Mouse (Mus musculus) right cerebral cortex, postnatal 14 days (tissue): ENCODE measurements at regions not wholly inside any gene's neighbourhood (a gene's known extent, or its start where the extent isn't known, plus 50 kb on each side); places are given as distances from the start of the nearest gene placed in this dataset.

Experiments used
- DNase-seq: peaks from one replicate; pipeline ENCODE4 v3.0.0; 2022

DNA sequence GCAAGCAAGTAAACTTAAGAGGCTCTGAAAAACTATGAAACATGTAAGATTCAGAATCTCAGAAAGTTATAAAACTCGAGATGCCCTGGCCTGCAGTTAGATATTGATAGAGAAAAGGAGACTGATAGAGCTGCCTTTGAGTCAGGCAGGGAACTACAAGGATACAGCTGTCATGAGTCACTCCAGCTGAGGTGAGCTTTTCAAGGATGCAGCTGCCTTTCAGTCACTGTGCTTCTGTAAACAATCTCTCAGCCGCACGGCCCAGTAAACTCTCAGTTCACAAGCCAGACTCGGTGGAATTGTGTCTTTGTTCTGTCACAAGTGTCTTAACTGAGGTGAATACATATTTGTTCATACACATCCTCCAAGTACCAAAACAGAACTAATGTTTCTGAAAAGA, 334.9 kb upstream of the Rsrc1 start:
- DNase-seq = no peak

DNA sequence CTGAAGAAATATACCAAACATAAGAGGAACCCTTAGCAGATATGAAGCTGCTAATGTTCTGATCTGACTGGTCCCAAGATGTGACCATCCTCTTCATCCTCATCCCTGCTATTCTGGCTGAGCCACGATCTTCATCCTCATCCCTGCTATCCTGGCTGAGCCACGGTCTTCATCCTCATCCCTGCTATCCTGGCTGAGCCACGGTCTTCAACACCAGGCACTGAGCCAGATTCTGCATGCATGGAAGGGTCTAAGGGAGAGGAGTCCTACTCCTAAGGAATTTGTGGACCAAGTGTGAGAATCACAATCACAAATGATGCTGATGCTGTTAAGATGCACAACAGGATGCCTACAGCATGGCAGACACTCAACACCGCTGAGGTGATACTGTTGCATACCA, 331.9 kb upstream of the Rsrc1 start:
- DNase-seq = no peak

DNA sequence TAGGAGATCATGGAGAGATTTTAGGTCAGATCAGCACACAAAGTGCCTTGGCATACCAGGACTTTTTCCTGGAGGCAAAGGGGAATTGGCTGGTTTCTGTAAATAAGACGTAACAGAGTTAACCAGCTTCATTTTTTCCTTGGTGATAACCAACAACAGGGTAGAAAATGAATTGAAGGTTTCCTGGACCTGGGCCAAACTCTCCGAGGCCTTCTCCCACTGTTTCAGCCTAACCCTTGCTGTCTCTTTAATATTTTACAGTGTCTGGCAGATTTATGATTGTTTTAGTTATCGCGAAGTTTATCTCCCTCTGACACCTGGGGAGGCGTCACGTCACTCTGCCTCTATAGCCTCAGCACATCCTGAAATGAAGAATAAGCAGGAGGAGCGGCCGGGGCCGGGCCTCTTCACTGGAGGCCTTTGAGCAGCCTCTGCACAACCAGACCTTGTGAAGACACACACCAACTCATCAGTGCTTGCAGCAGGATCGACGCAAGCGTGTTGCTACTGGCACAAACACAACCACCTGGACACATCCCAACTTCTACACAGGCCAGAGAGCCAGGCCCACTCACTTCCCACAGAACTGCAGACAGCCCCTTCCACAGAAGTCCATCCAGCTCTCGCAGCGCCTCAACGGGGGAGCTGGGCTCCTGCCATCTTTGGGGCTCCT, 331.0 kb upstream of the Rsrc1 start:
- peak; percentile 10 for DNase-seq

DNA sequence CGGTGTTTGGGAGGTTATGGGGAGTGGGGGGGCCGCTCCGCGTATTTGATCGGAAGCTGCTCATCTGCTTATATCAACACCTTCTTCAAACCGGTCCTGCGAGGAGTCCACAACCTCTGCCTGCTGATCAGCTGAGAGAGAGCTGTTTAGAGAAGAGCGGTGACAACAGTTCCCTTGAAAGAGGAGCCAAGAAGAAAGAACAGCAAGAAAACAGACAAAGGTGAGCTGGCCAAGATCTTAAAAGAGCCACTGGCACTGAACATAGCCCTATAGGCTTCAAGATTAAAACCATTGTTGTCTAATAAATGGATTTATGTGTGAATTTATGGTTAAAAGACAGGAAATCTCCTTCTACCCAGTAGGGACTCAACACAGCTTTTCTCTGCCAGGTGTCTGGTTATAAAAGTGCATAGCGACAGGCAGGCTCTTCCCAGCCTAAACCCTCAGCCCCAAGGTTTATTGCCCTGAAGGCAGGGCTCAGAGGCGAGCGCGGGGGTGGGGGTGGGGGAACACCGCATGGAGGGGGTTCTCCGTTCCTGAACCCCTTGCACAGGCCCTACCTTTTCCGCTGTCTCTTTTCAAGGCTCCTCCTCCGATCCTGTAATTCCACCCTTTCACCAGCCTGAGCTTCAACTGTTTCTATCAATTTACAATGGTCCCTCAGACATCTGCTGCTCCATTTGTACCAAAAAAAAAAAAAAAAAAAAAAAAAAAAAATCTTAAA, 330.3 kb upstream of the Rsrc1 start:
- no peak for DNase-seq

DNA sequence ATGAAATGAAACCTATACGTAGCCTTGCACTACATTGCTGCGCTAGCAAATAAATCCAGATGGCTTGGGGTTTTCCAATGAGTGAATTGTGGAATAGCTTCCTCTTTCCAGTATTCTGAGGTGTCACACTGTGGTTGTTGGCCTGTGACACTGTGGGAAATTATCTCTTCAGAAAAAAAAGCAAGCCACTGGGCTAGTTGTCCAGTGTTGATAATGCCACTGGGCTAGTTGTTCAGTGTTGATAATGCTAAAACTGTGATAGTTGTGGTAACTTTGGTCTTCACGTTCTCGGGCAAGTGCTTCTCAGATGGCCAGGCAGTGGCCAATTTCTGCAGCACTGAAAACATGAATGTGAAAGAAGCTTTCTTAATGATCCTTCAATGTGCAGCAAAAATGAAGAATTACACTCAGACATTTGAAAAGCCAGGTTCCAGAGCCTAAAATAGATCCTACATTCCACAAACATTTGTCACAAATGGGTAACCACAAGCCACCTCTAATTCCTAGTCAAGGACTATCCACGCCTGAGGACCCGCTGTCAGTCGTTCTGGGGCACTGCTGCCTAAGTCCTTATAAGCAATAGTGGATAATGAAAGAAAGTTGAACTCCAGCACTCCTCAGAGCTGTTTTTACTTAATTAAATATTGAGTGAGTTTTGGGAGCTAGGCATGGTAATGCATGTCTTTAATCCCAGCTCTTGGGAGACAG, 328.9 kb upstream of the Rsrc1 start:
- DNase-seq = no peak

DNA sequence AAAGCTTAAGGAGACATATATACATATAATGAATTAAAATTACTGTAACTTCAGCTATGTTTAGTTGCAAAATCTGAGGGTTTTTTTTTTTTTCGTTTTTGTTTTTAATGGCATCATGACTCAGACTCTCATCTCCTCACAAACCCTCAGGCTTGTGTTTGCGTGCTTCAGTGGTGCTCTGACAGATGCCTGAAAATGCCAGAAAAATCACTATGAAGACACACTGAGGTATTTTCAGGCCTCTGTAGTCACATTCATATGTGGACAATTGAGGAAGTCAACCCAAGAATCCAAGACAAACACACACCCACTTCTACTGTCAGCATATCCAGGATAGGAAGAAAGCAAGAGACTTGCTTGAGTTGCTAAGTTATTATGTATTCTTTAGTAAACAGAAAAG, 327.2 kb upstream of the Rsrc1 start:
- DNase-seq = no peak

DNA sequence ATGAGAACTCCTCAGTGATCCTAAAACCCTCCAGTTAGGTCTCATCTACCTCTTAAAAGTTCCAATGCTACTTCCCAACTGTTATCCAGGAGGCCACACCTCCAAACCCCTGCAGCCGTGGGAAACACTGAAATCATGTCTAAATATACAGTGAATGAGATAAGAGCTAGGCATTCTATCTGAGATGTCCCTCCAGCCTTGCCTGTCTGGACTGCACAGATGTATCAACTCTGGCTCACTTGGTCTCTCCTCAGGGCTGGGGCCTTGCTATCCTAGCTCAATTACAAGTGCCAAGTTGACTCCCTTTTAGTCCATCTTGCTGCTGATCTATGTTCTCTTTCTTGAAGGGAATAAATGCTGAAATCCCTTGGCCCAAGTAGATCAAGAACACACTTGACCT, 326.3 kb upstream of the Rsrc1 start:
- no peak for DNase-seq

DNA sequence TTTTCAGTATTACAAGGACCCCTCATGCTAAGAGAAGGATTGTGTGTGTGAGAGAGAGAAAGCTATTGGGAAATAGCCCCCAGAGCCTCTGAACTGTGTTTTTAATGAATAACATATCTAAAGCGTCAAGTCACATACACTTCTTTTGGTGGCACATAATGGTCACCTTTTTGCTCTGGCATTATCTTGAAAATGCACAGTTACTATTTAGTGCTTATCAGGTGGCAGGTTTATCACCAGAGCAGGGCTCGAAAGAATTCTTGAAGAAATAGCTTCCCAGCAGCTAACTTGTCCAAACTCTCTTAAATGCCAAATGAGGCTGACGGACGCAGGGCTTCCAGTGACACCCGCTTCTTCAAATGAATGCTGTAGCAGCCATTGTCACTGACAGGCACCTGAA, 324.7 kb upstream of the Rsrc1 start:
- no peak for DNase-seq

DNA sequence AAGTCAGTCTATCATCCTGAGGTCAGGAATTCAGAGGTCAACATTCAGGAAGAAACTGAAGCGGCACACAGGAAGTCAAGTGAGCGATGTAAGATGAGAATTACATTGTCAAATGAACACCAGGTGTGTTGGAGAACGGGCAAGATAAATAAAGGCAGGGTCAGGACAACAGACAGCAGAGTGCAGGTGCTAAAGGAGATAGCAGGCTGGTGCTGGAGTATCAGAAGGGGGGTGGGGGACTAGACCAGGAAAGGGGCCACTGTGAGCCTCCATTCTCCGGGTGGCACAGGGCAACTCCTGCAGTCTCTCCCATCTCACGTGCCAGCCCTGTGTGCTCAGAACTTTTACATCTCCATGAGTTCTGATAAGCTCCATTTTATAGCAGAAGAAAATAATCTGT, 320.6 kb upstream of the Rsrc1 start:
- no peak for DNase-seq

DNA sequence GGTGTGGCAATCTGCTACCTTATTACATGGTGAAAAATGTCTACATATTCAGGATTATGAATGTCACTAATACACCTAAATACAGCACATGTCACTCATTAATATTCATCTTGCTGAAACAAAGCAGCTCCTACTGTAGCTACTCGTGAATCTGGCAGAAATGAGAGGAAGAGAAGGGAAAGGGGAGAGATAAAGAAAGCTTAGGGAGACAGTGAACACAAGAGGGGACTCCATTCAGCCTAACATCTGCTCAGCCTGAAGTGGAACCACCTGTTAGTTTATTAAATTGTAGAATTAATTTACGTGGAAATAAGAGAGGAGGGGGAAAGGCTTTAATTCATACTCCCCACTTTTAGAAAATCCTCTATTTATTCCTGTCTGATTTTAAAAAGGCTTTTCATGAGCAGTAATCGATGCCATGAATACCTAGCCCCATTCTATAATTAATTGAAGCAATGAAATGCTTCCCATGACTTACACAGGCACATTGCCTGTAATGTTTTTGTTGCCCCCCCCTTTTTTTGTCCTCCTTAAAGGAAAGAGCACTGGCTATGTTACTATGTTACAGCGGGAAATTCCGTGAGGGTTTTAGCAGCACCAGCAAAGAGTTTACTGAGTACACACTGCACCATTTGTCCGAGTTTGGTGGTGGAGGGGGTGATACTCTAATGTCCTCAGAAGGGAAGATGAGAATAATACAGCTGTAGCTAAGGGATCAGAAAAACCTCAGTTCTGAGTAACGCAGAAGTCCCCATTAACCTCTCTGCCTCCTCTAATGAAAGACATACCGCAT, 319.2 kb upstream of the Rsrc1 start:
- DNase-seq = no peak

DNA sequence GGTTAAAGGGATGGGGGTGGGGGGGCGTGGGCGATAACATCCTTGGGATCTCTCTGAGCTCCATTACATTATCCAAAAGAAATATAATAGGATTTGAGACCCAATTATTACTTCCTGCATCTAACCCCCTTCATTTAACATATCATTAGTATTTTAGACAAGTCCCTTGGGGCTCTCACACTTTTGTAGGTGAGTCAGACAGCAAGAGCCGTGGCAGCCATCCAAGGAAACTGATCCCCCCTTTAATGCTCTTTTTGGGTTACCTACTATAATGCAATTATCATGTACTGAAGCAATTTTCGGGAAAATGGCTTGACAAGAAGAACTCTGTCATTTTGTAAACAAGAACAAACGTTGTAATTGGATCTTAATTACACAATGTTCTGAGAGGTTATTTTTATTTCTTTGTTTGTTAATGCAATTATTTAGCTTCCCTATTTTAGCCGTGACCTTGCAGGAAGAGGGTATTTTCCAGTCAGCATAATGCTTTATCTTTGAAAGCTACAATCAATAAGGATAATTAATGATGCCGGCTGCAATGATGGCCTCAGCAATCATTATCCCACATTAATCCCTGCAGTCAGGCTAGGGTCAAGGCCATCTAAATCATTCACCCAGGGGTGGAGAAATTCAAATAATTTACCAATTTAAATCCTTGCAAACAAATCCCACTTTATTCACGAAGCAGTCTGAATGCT, 297.5 kb upstream of the Rsrc1 start:
- DNase-seq = no peak

DNA sequence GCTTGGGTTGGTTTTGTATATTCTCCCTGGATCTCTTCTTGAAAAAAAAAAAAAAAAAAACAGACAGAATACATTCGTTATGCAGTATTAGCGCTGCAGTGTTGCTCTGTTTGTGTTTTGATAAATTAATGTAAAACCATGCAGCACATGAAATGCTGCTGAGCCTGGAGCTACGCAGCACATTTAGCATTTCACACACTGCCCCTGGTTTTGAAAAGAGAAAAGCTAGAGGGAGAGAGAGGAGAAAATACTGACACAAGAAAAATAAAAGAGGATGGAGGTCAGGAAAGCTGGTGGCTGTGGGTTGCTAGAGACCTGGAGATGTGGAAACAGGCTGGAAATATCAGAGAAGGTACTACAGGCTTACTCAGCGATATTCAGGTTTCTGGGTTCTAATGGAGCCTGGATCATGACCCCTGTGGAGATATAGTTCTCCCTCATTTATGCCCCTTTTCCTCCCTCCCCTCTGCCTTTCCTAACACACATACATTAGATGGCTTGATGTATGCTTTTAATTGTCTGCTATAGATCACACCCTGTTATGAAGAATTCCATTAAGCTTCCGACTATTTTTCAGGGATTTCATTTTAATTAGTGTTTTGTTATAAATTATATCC, 296.8 kb upstream of the Rsrc1 start:
- DNase-seq = no peak

DNA sequence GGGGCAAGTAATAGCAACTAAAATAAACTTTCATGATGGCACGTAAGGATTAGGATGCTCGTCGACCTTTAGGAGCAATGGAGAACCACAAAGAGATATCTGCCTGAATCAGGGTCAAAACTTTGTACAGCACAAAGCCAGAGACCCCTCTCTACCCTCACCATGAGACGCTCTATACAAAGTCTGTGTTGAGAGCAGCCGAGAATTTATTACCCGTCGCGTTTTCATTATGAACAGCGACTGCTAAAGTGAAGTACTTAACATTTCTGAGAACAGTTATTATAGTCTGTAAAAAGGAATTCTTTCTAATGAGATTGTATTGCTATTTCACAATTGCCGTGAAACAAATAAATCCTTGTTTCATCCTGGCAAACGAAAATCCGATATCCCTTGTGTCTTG, 296.1 kb upstream of the Rsrc1 start:
- DNase-seq = no peak

DNA sequence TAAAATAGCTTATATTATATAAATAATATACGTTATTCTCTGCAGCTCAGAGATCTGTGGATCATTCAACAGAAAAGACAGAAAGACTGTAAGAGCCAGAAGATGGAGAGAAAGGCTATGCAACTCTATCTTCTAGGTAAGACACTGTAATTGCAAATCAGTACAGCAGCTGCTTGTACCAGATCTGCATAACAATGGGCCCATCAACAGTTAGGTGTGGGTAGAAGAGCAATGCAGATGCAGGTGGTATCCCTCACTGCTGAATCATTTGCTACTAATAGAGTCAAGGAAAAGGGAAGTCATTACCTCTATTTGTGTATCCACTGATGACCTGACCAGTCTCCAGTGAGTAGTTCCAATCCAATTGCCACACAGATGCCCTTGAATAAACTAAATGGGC, 294.1 kb upstream of the Rsrc1 start:
- DNase-seq = no peak

DNA sequence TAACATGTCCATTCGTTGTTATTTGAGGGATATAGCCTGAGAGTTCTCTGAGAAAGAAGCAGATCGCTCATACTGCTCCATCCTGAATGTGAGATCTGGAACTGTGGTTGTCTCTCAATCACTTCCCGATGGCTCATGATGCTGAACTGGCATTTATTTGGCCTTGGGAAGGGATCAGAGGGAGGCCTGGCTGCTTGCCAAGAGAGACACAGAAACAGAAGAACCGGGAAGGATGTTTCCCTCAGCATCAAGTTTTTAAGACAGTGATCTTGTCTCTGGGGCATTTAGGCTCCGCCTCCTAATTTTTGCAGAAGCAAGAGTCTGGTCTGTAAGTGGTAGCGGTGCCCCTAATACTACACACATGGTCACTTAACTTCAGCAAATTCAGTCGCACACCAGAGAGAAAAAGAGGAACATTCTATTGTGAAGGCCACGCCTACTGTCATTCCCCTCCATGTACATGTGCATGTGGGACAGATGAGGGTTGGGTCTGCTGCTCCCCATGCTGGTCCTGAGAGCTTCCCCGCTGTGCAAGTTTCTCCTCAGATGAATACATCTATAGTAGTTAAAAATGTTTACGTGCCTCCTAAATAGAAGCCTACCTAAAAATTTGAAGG, 290.2 kb upstream of the Rsrc1 start:
- DNase-seq = no peak

DNA sequence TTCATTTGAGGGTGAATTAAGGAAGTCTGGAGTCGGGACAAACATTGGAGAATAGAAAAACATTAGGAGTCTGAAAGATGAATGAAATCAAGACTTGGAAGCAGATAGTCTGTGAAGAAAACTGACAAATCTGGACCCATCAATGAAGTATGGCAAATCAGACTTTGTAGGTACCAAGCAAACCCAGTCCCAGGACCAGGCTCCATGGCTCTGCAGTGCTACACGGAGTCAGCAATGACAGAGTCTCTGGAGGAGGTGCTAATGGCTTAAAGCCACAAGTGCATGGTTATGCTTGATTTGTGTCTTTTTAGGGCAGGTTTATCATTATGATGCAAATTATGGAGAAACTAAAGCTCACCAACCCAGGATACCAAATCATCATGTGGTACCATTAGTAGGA, 286.1 kb upstream of the Rsrc1 start:
- no peak for DNase-seq

DNA sequence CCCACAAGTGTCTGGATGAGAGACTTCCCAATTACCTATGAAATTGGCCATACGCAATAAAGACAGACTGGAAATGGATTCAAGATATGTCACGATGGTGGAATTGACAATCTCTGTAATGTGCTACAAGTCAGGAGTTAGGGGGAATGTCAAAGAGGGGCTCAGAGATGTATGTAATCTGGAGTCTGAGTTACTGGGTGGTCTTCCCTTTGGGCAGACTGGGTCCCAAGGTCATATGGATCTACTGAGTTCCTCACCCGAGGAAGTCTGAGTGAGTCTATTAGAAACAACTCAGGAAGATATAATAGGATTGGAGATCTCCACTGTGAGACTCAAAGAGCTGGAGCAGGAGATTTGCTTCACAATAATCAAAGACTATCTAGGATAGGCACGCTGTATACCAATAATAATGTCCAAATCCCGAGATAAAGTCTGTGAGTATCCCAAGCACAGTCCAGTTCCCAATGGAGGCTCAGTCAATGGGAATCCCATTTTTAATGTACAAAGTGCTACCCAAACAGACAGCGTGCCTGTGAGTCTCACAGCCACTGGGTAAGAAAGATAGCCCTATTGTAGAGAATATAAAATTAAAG, 285.4 kb upstream of the Rsrc1 start:
- no peak for DNase-seq

DNA sequence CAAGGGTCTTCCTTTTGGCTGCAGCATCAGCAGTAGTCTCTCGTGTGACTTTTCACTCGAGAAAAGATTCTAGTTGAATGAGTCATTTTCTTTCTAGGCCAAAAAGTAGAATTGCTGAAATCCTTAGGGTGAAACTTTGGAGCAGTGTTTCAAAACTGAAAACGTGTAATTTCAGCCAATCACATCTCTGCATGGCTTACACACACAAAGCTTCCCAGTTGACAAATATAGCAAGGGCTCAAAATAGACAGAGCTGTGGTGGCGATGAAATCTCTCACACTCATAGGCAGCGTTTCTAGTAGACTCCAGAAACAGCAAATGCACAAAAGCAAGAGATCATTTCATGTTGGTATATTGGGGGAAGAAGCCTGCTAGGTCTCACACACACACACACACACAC, 283.1 kb upstream of the Rsrc1 start:
- no peak for DNase-seq

DNA sequence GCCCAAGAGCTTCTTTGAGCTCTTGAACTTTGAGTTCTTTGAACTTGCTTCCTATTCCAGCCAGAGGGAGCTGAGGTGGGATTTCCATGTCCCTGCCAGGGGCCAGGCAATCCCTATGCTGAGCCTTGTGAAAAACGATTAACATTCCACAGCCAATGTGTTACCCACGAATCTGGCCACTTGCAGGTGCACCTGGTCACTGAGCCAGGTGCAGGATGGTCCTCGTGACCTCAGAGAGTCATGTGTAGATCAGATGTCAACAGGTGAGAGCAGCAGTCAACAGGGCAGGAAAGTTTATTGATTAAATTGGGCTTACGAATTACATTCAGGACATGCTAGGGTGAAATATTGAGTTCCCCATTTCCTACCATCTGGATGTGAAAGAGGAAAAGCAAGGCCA, 275.4 kb upstream of the Rsrc1 start:
- no peak for DNase-seq

DNA sequence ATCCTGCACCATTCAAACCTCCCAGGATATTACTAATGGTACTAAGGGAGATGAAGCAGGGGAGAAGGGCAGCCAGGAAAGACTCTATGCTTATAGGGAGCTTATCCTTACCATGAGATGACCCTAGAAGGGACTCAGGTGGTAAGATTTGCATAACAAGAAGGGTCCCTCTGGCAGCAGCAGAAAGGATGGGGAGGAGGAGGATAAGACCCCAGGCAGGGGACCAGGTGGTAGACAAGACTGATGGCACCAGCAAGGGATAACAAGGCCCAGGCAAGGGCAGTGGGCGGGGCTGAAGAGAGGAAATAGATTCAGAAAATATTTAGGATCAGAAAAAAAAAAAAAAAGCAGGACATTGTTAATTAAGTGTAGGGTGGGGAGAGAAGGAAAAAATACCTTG, 245.7 kb upstream of the Rsrc1 start:
- DNase-seq = no peak
